Mouse (Mus musculus): ENCODE measurements around the gene Krtap21-1. TPM values are rescaled to one million over a fixed set of nuclear protein-coding genes. Genes with fewer than 3 reads are reported as not detected.

Krtap21-1 gene
- polyA plus RNA-seq (2015; fragmentation: Nextera tagmentation; extraction: Ambion mirVana), result not detected in 2 replicates

- Histone ChIP-seq H3K4me3 (replicated peaks) (no peak within 1 kb of the TSS), H3K9ac (no peak within 1 kb of the TSS), H3K36me3 (no peaks in the 10 kb centered on the region), H3K27ac (no peak within 1 kb of the TSS), H3K9me3 (replicated peaks) (no peaks in the 10 kb centered on the region; the same call in 1 of the 2 replicates), H3K4me1 (replicated peaks) (no peaks in the 10 kb centered on the region), H3K27me3 (no peaks in the 10 kb centered on the region), H3K4me2 (no peak within 1 kb of the TSS)
- ATAC-seq (ENCODE audit: low read depth), result no peak
- DNase-seq, result no peak
- WGBS (ENCODE audit: insufficient replicate concordance), result 32% methylated on average over 2 of the region's 2 CpGs
Observed at GRCm38 (mm10) chr16:89403768-89404167, at the start of gene Krtap21-1. TSS of gene Krtap21-1 (minus strand) at chr16:89403868.

- Histone ChIP-seq H3K36me3 (no peaks in the 10 kb centered on the region), H3K27ac (no peak overlapping the region), H3K4me1 (replicated peaks) (no peaks in the 10 kb centered on the region), H3K9me3 (replicated peaks) (peaks cover 3% of the 10 kb centered on the region; the same call in 1 of the 2 replicates), H3K27me3 (no peaks in the 10 kb centered on the region), H3K4me3 (replicated peaks) (no peak overlapping the region), H3K9ac (no peak overlapping the region), H3K4me2 (no peak overlapping the region)
- 62% methylated on average over 2 of the region's 2 CpGs for WGBS (ENCODE audit: insufficient replicate concordance)
- no peak for DNase-seq
- no peak for ATAC-seq (ENCODE audit: low read depth)
Observed at GRCm38 (mm10) chr16:89429586-89429985, 25.9 kb upstream of the Krtap21-1 start.

GRCm38 (mm10) chr16:89425310-89425709 lies 21.6 kb upstream of the Krtap21-1 start:
- peaks cover 3% of the 10 kb centered on the region; the same call in 1 of the 2 replicates for H3K9me3 ChIP-seq (replicated peaks)
- H3K4me2 ChIP-seq, result no peak overlapping the region
- H3K27me3 ChIP-seq, result no peaks in the 10 kb centered on the region
- no peak overlapping the region for H3K9ac ChIP-seq
- 76% methylated on average over 5 of the region's 5 CpGs for WGBS (ENCODE audit: insufficient replicate concordance)
- ATAC-seq (ENCODE audit: low read depth), result no peak
- no peaks in the 10 kb centered on the region for H3K4me1 ChIP-seq (replicated peaks)
- no peaks in the 10 kb centered on the region for H3K36me3 ChIP-seq
- no peak for DNase-seq
- no peak overlapping the region for H3K4me3 ChIP-seq (replicated peaks)
- no peak overlapping the region for H3K27ac ChIP-seq

GRCm38 (mm10) chr16:89420011-89420410 lies 16.3 kb upstream of the Krtap21-1 start, which contains the start of gene Krtap6-2:
TSS of gene Krtap6-2 (minus strand) at chr16:89420111.
- no peak within 1 kb of the TSS for H3K4me2 ChIP-seq
- ATAC-seq (ENCODE audit: low read depth) (no peak), DNase-seq (no peak)
- 0 out of 2 replicates have a peak, but pooled peaks cover 4% of the 10 kb centered on the region for H3K9me3 ChIP-seq (replicated peaks)
- no peaks in the 10 kb centered on the region for H3K36me3 ChIP-seq
- no peak within 1 kb of the TSS for H3K4me3 ChIP-seq (replicated peaks)
- H3K27me3 ChIP-seq, result no peaks in the 10 kb centered on the region
- 68% methylated on average over 3 of the region's 3 CpGs for WGBS (ENCODE audit: insufficient replicate concordance)
- no peaks in the 10 kb centered on the region for H3K4me1 ChIP-seq (replicated peaks)
- H3K27ac ChIP-seq, result no peak within 1 kb of the TSS
- no peak within 1 kb of the TSS for H3K9ac ChIP-seq

GRCm38 (mm10) chr16:89416311-89416710 lies 12.6 kb upstream of the Krtap21-1 start:
- no peak overlapping the region for H3K27ac ChIP-seq
- 60% methylated on average over 3 of the region's 3 CpGs for WGBS (ENCODE audit: insufficient replicate concordance)
- no peaks in the 10 kb centered on the region for H3K36me3 ChIP-seq
- H3K4me2 ChIP-seq, result no peak overlapping the region
- H3K9ac ChIP-seq, result no peak overlapping the region
- no peaks in the 10 kb centered on the region for H3K27me3 ChIP-seq
- ATAC-seq (ENCODE audit: low read depth) (no peak), DNase-seq (no peak)
- 0 out of 2 replicates have a peak, but pooled peaks cover 4% of the 10 kb centered on the region for H3K9me3 ChIP-seq (replicated peaks)
- no peaks in the 10 kb centered on the region for H3K4me1 ChIP-seq (replicated peaks)
- H3K4me3 ChIP-seq (replicated peaks), result no peak overlapping the region

- WGBS (ENCODE audit: insufficient replicate concordance), result 55% methylated on average over 5 of the region's 5 CpGs
Observed at GRCm38 (mm10) chr16:89410345-89411068, 6.8 kb upstream of the Krtap21-1 start.

GRCm38 (mm10) chr16:89372734-89373461 lies 30.8 kb downstream of the Krtap21-1 start:
- Histone ChIP-seq H3K9me3 (replicated peaks) (no peaks in the 10 kb centered on the region), H3K27ac (no peak overlapping the region), H3K9ac (no peak overlapping the region), H3K36me3 (no peaks in the 10 kb centered on the region), H3K4me3 (replicated peaks) (no peak overlapping the region), H3K27me3 (no peaks in the 10 kb centered on the region), H3K4me1 (replicated peaks) (no peaks in the 10 kb centered on the region), H3K4me2 (no peak overlapping the region)
- no peak for ATAC-seq (ENCODE audit: low read depth)
- WGBS (ENCODE audit: insufficient replicate concordance), result 51% methylated on average over 2 of the region's 2 CpGs
- DNase-seq, result no peak

More at GRCm38 (mm10) chr16:89410345-89411068, 6.8 kb upstream of the Krtap21-1 start:
- no peak overlapping the region for H3K9ac ChIP-seq
- no peaks in the 10 kb centered on the region for H3K27me3 ChIP-seq
- ATAC-seq (ENCODE audit: low read depth) (no peak), DNase-seq (no peak)
- no peak overlapping the region for H3K4me2 ChIP-seq
- H3K4me3 ChIP-seq (replicated peaks), result no peak overlapping the region
- no peaks in the 10 kb centered on the region for H3K4me1 ChIP-seq (replicated peaks)
- H3K9me3 ChIP-seq (replicated peaks), result no peaks in the 10 kb centered on the region
- no peaks in the 10 kb centered on the region for H3K36me3 ChIP-seq
- no peak overlapping the region for H3K27ac ChIP-seq

Other genes starting within 250 kb of the Krtap21-1 start
- gene Gm9789, start 245.9 kb downstream of the Krtap21-1 start, polyA plus RNA-seq (2015; fragmentation: Nextera tagmentation; extraction: Ambion mirVana), result not detected in 2 replicates
- not detected in 2 replicates for gene Gm7735, start 234.4 kb downstream of the Krtap21-1 start, polyA plus RNA-seq (2015; fragmentation: Nextera tagmentation; extraction: Ambion mirVana)
- not detected in 2 replicates for gene 1110057P08Rik, start 229.1 kb downstream of the Krtap21-1 start, polyA plus RNA-seq (2015; fragmentation: Nextera tagmentation; extraction: Ambion mirVana)
- gene Krtap20-2, start 198.0 kb downstream of the Krtap21-1 start, polyA plus RNA-seq (2015; fragmentation: Nextera tagmentation; extraction: Ambion mirVana), result not detected in 2 replicates
- gene Krtap6-2, start 16.2 kb upstream of the Krtap21-1 start, polyA plus RNA-seq (2015; fragmentation: Nextera tagmentation; extraction: Ambion mirVana), result not detected in 2 replicates
- gene Krtap8-1, start 84.1 kb upstream of the Krtap21-1 start, polyA plus RNA-seq (2015; fragmentation: Nextera tagmentation; extraction: Ambion mirVana), result not detected in 2 replicates
- gene Krtap7-1, start 104.5 kb upstream of the Krtap21-1 start, polyA plus RNA-seq (2015; fragmentation: Nextera tagmentation; extraction: Ambion mirVana), result not detected in 2 replicates
- gene Krtap11-1, start 167.3 kb upstream of the Krtap21-1 start, polyA plus RNA-seq (2015; fragmentation: Nextera tagmentation; extraction: Ambion mirVana), result not detected in 2 replicates

Measured in liver, embryonic 13.5 days (tissue).